Mouse (Mus musculus) kidney, embryonic 15.5 days (tissue): Measurements from ENCODE around the gene Mier1. TPM values are rescaled to one million over a fixed set of nuclear protein-coding genes. Genes with fewer than 3 reads are reported as not detected.

Experiments
- ATAC-seq: fragments of 200-750 bp; cut with Nextera tagmentation; replicated peaks from 2 replicates; pipeline ENCODE4 v1.8.0; 2017; ENCODE audit warnings: moderate TSS enrichment; ENCODE audit not compliant: low FRiP score
- H3K27ac ChIP-seq: fragments of 300-500 bp; sonication (generic); 2 replicates; pipeline ENCODE4 v1.5.1; 2015; ENCODE audit warnings: mild to moderate bottlenecking, inconsistent platforms
- H3K27me3 ChIP-seq: fragments of 300-500 bp; sonication (generic); 2 replicates; pipeline ENCODE4 v1.6.1; 2015; ENCODE audit warnings: inconsistent platforms
- H3K36me3 ChIP-seq: fragments of 300-500 bp; sonication (generic); 2 replicates; pipeline ENCODE4 v1.6.1; 2015; ENCODE audit warnings: inconsistent platforms
- H3K4me1 ChIP-seq: fragments of 300-500 bp; sonication (generic); 2 replicates; pipeline ENCODE4 v1.6.1; 2015; ENCODE audit warnings: inconsistent platforms
- H3K4me2 ChIP-seq: fragments of 300-500 bp; sonication (generic); 2 replicates; pipeline ENCODE4 v1.6.1; 2015; ENCODE audit warnings: moderate library complexity, mild to moderate bottlenecking, inconsistent platforms
- H3K4me3 ChIP-seq: fragments of 300-500 bp; sonication (generic); replicated peaks from 2 replicates; pipeline ENCODE4 v1.5.1; 2015; ENCODE audit warnings: mild to moderate bottlenecking, inconsistent platforms
- H3K9ac ChIP-seq: fragments of 300-500 bp; sonication (generic); 2 replicates; pipeline ENCODE4 v1.6.1; 2015; ENCODE audit warnings: mild to moderate bottlenecking, inconsistent platforms
- H3K9me3 ChIP-seq: fragments of 300-500 bp; sonication (generic); replicated peaks from 2 replicates; pipeline ENCODE4 v1.6.1; 2016; ENCODE audit warnings: inconsistent platforms
- WGBS: fragments of 180-500 bp; shearing (Covaris S2); methylation state at CpG from one replicate; pipeline ENCODE4 v1.1.7; 2015; ENCODE audit warnings: mixed read lengths; 5-methylcytosine and 5-hydroxymethylcytosine counted together
- polyA plus RNA-seq: library from polyadenylated mRNA; unstranded; fragments of >200 nt; fragmentation: Nextera tagmentation; extraction: Ambion mirVana; gene quantifications from 2 replicates; pipeline ENCODE4 v1.2.1, GENCODE M21; 2015

Mier1 gene
- polyA plus RNA-seq, 1 experiment from 2014 or later: 45.8 TPM

DNA sequence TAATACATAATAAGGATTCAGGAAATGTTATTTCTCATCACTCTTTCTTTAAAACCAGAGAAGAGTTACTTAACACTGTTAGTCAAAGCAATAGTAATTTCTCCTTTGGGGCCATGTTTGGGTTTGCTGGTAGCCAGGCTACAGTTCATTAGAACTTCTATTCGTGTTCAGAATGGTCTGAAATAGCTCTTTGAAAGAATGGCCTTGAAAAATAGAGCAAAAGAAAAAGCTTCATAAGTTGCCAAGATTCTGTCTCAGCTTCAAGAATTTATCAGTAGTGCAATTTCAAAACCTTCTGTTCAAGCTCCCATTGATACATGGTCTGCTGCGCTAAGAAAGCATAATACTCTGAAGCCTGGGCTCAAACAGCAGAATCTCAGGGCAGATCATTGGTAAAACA lies 89.5 kb downstream of the Mier1 start:
- Histone ChIP-seq H3K4me3 (no peak overlapping the region), H3K27ac (no peak overlapping the region), H3K4me2 (no peak overlapping the region), H3K9ac (no peak overlapping the region), H3K36me3 (peaks cover 71% of the 10 kb centered on the region), H3K4me1 (no peaks in the 10 kb centered on the region), H3K9me3 (no peaks in the 10 kb centered on the region), H3K27me3 (no peaks in the 10 kb centered on the region)
- ATAC-seq: no peak
- 76% methylated on average over 2 of the region's 2 CpGs for WGBS

DNA sequence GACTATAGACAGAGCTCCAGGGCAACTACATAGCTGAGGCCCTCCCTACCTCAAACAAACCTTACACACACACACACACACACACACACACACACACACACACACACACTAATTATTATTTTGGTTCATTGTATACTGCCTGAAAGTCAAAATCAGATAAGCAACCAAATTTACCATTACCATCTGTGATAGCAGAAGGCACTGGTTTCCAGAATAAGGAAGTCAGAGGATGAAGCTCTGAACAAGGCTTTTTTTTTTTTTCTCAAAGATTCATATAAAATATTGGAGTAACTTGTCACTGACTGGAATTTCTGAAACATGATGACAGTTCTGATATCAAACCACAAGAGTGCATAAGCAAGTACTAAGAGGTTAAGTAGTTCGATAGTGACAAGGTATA lies 94.4 kb downstream of the Mier1 start:
- Histone ChIP-seq H3K4me1 (peaks cover 8% of the 10 kb centered on the region; the same call in 1 of the 2 replicates), H3K27me3 (no peaks in the 10 kb centered on the region), H3K9ac (no peak overlapping the region), H3K4me3 (no peak overlapping the region), H3K36me3 (peaks cover 73% of the 10 kb centered on the region), H3K27ac (no peak overlapping the region), H3K4me2 (no peak overlapping the region), H3K9me3 (no peaks in the 10 kb centered on the region)
- ATAC-seq: no peak
- 93% methylated on average over 1 of the region's 1 CpGs for WGBS

DNA sequence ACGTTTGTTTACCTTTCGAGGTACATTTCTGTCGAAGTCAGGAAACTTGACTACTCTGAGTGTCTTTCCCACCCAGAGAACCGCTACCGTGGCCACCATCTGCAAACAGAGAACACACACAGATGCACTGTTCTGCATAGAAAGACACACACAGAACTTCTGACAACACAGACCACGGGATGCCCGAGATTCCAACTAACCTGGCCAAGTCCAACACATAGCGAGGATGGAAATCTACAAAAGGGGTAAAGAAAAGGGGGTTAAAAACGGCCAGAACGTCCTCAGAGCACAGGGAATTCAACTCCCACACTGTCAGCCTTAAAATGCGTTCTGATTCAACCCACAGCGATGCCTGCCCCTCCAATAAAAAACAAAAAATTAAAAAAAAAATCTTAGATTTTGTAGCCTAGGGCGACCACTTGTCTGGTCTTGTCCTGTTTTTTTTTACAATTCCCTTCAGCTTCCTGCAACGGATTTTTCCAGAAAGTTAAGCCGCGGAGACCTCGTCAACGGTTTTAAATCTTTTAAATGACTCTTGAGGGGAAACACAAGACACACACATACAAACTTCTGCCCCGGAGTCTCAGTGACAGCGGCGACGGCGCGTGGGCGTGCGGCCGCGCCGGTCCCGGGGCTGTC lies 99.8 kb downstream of the Mier1 start:
- WGBS: 1% methylated on average over 30 of the region's 30 CpGs
- peaks cover 29% of the 10 kb centered on the region for H3K4me1 ChIP-seq
- H3K4me2 ChIP-seq: peak overlapping the region; percentile 67
- no peak for ATAC-seq
- peaks cover 24% of the 10 kb centered on the region for H3K36me3 ChIP-seq
- H3K9ac ChIP-seq: peak overlapping the region; percentile 95
- H3K4me3 ChIP-seq: peak overlapping the region; percentile 92
- no peaks in the 10 kb centered on the region for H3K9me3 ChIP-seq
- H3K27ac ChIP-seq: peak overlapping the region; percentile 98
- H3K27me3 ChIP-seq: no peaks in the 10 kb centered on the region

DNA sequence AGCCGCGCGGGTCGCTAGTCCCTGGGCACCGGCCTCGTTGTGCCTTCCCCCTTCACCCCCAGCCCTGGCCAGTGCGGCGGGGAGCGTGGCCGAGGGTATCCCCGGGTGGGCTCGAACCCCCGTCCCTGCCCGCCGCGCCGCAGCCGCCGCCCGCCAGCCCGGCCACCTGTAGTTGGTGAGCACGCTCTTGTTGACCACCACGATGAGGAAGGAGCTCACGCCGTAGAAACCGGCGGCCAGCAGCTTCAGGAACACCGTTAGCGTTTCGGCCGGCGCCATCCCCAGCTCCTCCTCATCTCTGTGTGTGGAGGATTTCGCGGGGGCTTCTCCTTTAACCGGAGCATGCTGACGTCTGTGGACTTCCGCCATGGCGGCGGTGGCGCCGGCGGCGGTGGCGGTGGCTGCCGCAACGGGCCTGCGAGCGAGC lies 100.3 kb downstream of the Mier1 start:
- H3K9me3 ChIP-seq: no peaks in the 10 kb centered on the region
- H3K27ac ChIP-seq: peak overlapping the region; percentile 98
- ATAC-seq: peak; percentile 84; the same call in 1 of the 2 replicates
- H3K36me3 ChIP-seq: peaks cover 18% of the 10 kb centered on the region
- peak overlapping the region; percentile 67 for H3K4me2 ChIP-seq
- no peaks in the 10 kb centered on the region for H3K27me3 ChIP-seq
- WGBS: 0% methylated on average over 43 of the region's 48 CpGs
- peak overlapping the region; percentile 92 for H3K4me3 ChIP-seq
- peaks cover 29% of the 10 kb centered on the region for H3K4me1 ChIP-seq
- H3K9ac ChIP-seq: peak overlapping the region; percentile 95

Other genes starting within 250 kb of the Mier1 start
- gene Tctex1d1, start 135.8 kb upstream of the Mier1 start, polyA plus RNA-seq: 0.81 and 1.0 TPM in 2 replicates
- 0.23 and 0.72 TPM in 2 replicates for gene Insl5, start 87.5 kb upstream of the Mier1 start, polyA plus RNA-seq
- gene Wdr78, start 165 bp downstream of the Mier1 start, polyA plus RNA-seq: 3.5 and 4.0 TPM in 2 replicates
- gene Slc35d1, start 100.8 kb downstream of the Mier1 start, polyA plus RNA-seq: 7.7 and 9.4 TPM in 2 replicates
- not detected in 2 replicates for gene 4921539E11Rik, start 176.5 kb downstream of the Mier1 start, polyA plus RNA-seq
- gene Oma1, start 199.4 kb downstream of the Mier1 start, polyA plus RNA-seq: 21.0 and 25.1 TPM in 2 replicates